Mouse (Mus musculus) erythroblast, adult 5-6 weeks (primary cell): ENCODE measurements around the gene Ssxb3. TPM values are rescaled to one million over a fixed set of nuclear protein-coding genes. Genes with fewer than 3 reads are reported as not detected.
"Not testable (repeated sequence)": the region's sequence is repeated elsewhere in the genome, so short reads cannot be mapped to it uniquely, and the experiment has no call there.

Experiments
- ATAC-seq: replicated peaks from 2 replicates; pipeline ENCODE4 v1.8.0; 2016; ENCODE audit warnings: moderate number of reproducible peaks, mild to moderate bottlenecking, moderate TSS enrichment, inconsistent platforms; ENCODE audit not compliant: poor library complexity, low FRiP score, severe bottlenecking
- total RNA-seq, 2 experiments: library from RNA; stranded (forward) in 1 of 2; stranded (reverse) in 1 of 2; fragments of 150-400 nt in 1 of 2; fragments of 200-764, 138-1000 nt in 1 of 2; gene quantifications; 2 replicates each; pipeline versions ENCODE4 v1.2.3 to v1.2.4; 2015 to 2017; ENCODE audit warnings: low replicate concordance in 2 of 2

Gene Ssxb3
- not detected in 2 replicates for total RNA-seq (2015; ENCODE audit: low replicate concordance)
- total RNA-seq (2017; ENCODE audit: low replicate concordance), result not detected in 2 replicates

GRCm38 (mm10) chrX:8591716-8592115 is at the start of gene Ssxb3:
Ssxb3 (minus strand) TSS chrX:8591816.
- ATAC-seq, result not testable (repeated sequence)

- ATAC-seq, result not testable (repeated sequence)
These were observed 43.5 kb downstream of the Ssxb3 start, which contains the start of gene Ssxb6 for GRCm38 (mm10) chrX:8548155-8548554. Ssxb6 (minus strand) TSS chrX:8548255.

Other genes starting within 250 kb of the Ssxb3 start
- not detected in 2 replicates for gene Ssxb9, start 224.8 kb downstream of the Ssxb3 start, total RNA-seq (2015; ENCODE audit: low replicate concordance)
- not detected in 2 replicates for gene Ssxb9, start 224.8 kb downstream of the Ssxb3 start, total RNA-seq (2017; ENCODE audit: low replicate concordance)
- not detected in 2 replicates for gene Ssxb1, start 178.5 kb downstream of the Ssxb3 start, total RNA-seq (2015; ENCODE audit: low replicate concordance)
- gene Ssxb1, start 178.5 kb downstream of the Ssxb3 start, total RNA-seq (2017; ENCODE audit: low replicate concordance), result not detected in 2 replicates
- not detected in 2 replicates for gene Ssxb2, start 130.1 kb downstream of the Ssxb3 start, total RNA-seq (2015; ENCODE audit: low replicate concordance)
- not detected in 2 replicates for gene Ssxb2, start 130.1 kb downstream of the Ssxb3 start, total RNA-seq (2017; ENCODE audit: low replicate concordance)
- gene Gm14459, start 66.9 kb downstream of the Ssxb3 start, total RNA-seq (2015; ENCODE audit: low replicate concordance), result not detected in 2 replicates
- not detected in 2 replicates for gene Gm14459, start 66.9 kb downstream of the Ssxb3 start, total RNA-seq (2017; ENCODE audit: low replicate concordance)
- gene Ssxb6, start 43.6 kb downstream of the Ssxb3 start, total RNA-seq (2015; ENCODE audit: low replicate concordance), result not detected in 2 replicates
- gene Ssxb6, start 43.6 kb downstream of the Ssxb3 start, total RNA-seq (2017; ENCODE audit: low replicate concordance), result not detected in 2 replicates
- not detected in 2 replicates for gene Ssxb8, start 99.0 kb upstream of the Ssxb3 start, total RNA-seq (2015; ENCODE audit: low replicate concordance)
- gene Ssxb8, start 99.0 kb upstream of the Ssxb3 start, total RNA-seq (2017; ENCODE audit: low replicate concordance), result not detected in 2 replicates
- gene Ssx9, start 156.6 kb upstream of the Ssxb3 start, total RNA-seq (2015; ENCODE audit: low replicate concordance), result not detected in 2 replicates
- not detected in 2 replicates for gene Ssx9, start 156.6 kb upstream of the Ssxb3 start, total RNA-seq (2017; ENCODE audit: low replicate concordance)
- gene Ssxb5, start 211.9 kb upstream of the Ssxb3 start, total RNA-seq (2015; ENCODE audit: low replicate concordance), result not detected in 2 replicates
- gene Ssxb5, start 211.9 kb upstream of the Ssxb3 start, total RNA-seq (2017; ENCODE audit: low replicate concordance), result not detected in 2 replicates